Mouse (Mus musculus) lung, adult 2 months (tissue): Measurements from ENCODE around the gene Ppp1r3c.

Experiments used
- CTCF ChIP-seq: fragments of 200-500 bp; IDR thresholded peaks from 2 replicates; pipeline ENCODE4 v1.5.1; 2011; ENCODE audit warnings: mild to moderate bottlenecking, low read length, control low read depth; ENCODE audit not compliant: insufficient read depth
- POLR2A ChIP-seq: fragments of 200-500 bp; IDR thresholded peaks from 2 replicates; pipeline ENCODE4 v1.6.1; 2011; ENCODE audit warnings: low read depth, mild to moderate bottlenecking, control low read depth, low read length, borderline replicate concordance; ENCODE audit errors: extremely low read depth

DNA sequence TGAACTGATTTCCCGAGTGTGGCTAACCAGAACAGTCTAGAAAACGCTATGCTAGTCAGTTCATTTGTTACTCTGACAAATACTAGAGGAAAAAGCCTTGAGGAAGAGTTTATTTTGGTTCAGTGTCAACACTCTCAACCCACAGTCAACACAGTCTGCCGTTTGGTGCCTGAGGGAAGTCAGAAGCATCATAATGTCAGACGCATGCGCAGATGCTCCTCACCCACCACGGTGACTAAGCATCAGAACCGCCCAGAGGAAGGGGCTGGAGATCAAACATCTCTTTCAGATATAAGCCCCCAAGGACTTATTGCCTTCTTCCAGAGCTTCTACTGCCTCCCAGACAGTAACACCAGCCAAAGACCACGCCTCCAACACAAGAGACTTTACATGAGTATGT is 15.3 kb downstream of the Ppp1r3c start:
- TF ChIP-seq CTCF (no peak), POLR2A (no peak)
